Mouse (Mus musculus) layer of hippocampus, adult 18-20 months (tissue): ENCODE results near the gene Mink1. TPM values are rescaled to one million over a fixed set of nuclear protein-coding genes. Genes with fewer than 3 reads are reported as not detected.

Source experiments
- total RNA-seq, 2 experiments: library from RNA; stranded (reverse); gene quantifications; 2 replicates each; pipeline ENCODE4 v1.2.3; 2021

The Mink1 gene
- total RNA-seq, 2 experiments from 2014 or later, result 477 to 515 TPM

Other genes starting within 250 kb of the Mink1 start
- gene Alox12e, start 240.3 kb upstream of the Mink1 start, total RNA-seq, result not detected
- under 1 TPM in 1 of 2 experiments, not detected in 1; 0.17 TPM for gene Alox15, start 210.8 kb upstream of the Mink1 start, total RNA-seq
- gene Pelp1, start 152.8 kb upstream of the Mink1 start, total RNA-seq, result 10 to 100 TPM; 32.0 to 37.2 TPM
- 100 to 1,000 TPM in 1 of 2 experiments, 10 to 100 TPM in 1; 93.5 to 100 TPM for gene Arrb2, start 130.2 kb upstream of the Mink1 start, total RNA-seq
- gene Med11, start 111.0 kb upstream of the Mink1 start, total RNA-seq, result 10 to 100 TPM; 13.7 to 16.7 TPM
- under 1 TPM; 0.20 to 0.27 TPM for gene Zmynd15, start 103.4 kb upstream of the Mink1 start, total RNA-seq
- gene Cxcl16, start 102.9 kb upstream of the Mink1 start, total RNA-seq, result 1 to 10 TPM in 1 of 2 experiments, under 1 TPM in 1; 0.82 to 1.3 TPM
- not detected for gene Tm4sf5, start 57.6 kb upstream of the Mink1 start, total RNA-seq
- not detected for gene Vmo1, start 48.3 kb upstream of the Mink1 start, total RNA-seq
- not detected for gene Gltpd2, start 43.7 kb upstream of the Mink1 start, total RNA-seq
- 100 to 1,000 TPM; 198 TPM for gene Psmb6, start 37.5 kb upstream of the Mink1 start, total RNA-seq
- not detected for gene Gm40193, start 29.9 kb upstream of the Mink1 start, total RNA-seq
- 10 to 100 TPM; 16.7 to 17.8 TPM for gene Pld2, start 22.8 kb upstream of the Mink1 start, total RNA-seq
- gene 4930544D05Rik, start 53.0 kb downstream of the Mink1 start, total RNA-seq, result under 1 TPM; 0.58 to 0.77 TPM
- gene Chrne, start 56.3 kb downstream of the Mink1 start, total RNA-seq, result not detected
- not detected for gene Gp1ba, start 76.2 kb downstream of the Mink1 start, total RNA-seq
- 10 to 100 TPM; 88.7 to 91.8 TPM for gene Rnf167, start 84.4 kb downstream of the Mink1 start, total RNA-seq
- gene Slc25a11, start 84.6 kb downstream of the Mink1 start, total RNA-seq, result 100 to 1,000 TPM; 121 to 123 TPM
- 100 to 1,000 TPM; 326 to 341 TPM for gene Pfn1, start 91.8 kb downstream of the Mink1 start, total RNA-seq
- 1 to 10 TPM; 6.0 to 9.9 TPM for gene Eno3, start 94.3 kb downstream of the Mink1 start, total RNA-seq
- 10 to 100 TPM; 50.5 to 51.9 TPM for gene Spag7, start 106.5 kb downstream of the Mink1 start, total RNA-seq
- gene Camta2, start 125.2 kb downstream of the Mink1 start, total RNA-seq, result 100 to 1,000 TPM; 330 to 389 TPM
- gene Inca1, start 137.3 kb downstream of the Mink1 start, total RNA-seq, result 1 to 10 TPM; 3.7 to 4.3 TPM
- 10 to 100 TPM; 70.4 to 82.8 TPM for gene Kif1c, start 137.7 kb downstream of the Mink1 start, total RNA-seq
- gene Zfp3, start 201.3 kb downstream of the Mink1 start, total RNA-seq, result 10 to 100 TPM; 22.5 to 24.6 TPM
- gene Scimp, start 249.7 kb downstream of the Mink1 start, total RNA-seq, result not detected